Mouse (Mus musculus): ENCODE data around the gene Fan1. TPM values are rescaled to one million over a fixed set of nuclear protein-coding genes. Genes with fewer than 3 reads are reported as not detected.

Fan1 gene
- polyA plus RNA-seq, 1 experiment from 2014 or later: 7.6 TPM

GRCm38 (mm10) chr7:64360586-64360945, 13.3 kb downstream of the Fan1 start:
- H3K27ac ChIP-seq: no peak overlapping the region
- WGBS: 60% methylated on average over 3 of the region's 3 CpGs

GRCm38 (mm10) chr7:64359943-64360585, 13.8 kb downstream of the Fan1 start:
- Histone ChIP-seq H3K9me3 (no peaks in the 10 kb centered on the region), H3K36me3 (replicated peaks) (peaks cover 18% of the 10 kb centered on the region), H3K27ac (no peak overlapping the region), H3K9ac (no peak overlapping the region), H3K4me1 (no peaks in the 10 kb centered on the region), H3K4me2 (no peak overlapping the region), H3K4me3 (no peak overlapping the region), H3K27me3 (replicated peaks) (no peaks in the 10 kb centered on the region)
- no peak for ATAC-seq (replicated peaks)
- WGBS: 90% methylated on average over 20 of the region's 20 CpGs

More at GRCm38 (mm10) chr7:64360586-64360945, 13.3 kb downstream of the Fan1 start:
- Histone ChIP-seq H3K4me1 (no peaks in the 10 kb centered on the region), H3K9me3 (no peaks in the 10 kb centered on the region), H3K4me3 (no peak overlapping the region), H3K36me3 (replicated peaks) (peaks cover 18% of the 10 kb centered on the region), H3K9ac (no peak overlapping the region), H3K27me3 (replicated peaks) (no peaks in the 10 kb centered on the region), H3K4me2 (no peak overlapping the region)
- ATAC-seq (replicated peaks): peak; percentile 56; the same call in 1 of the 2 replicates

GRCm38 (mm10) chr7:64358666-64359065, 15.2 kb downstream of the Fan1 start:
- 87% methylated on average over 6 of the region's 6 CpGs for WGBS
- H3K9ac ChIP-seq: no peak overlapping the region
- no peak overlapping the region for H3K27ac ChIP-seq
- no peak overlapping the region for H3K4me3 ChIP-seq
- H3K4me1 ChIP-seq: no peaks in the 10 kb centered on the region
- H3K4me2 ChIP-seq: no peak overlapping the region
- H3K27me3 ChIP-seq (replicated peaks): no peaks in the 10 kb centered on the region
- no peaks in the 10 kb centered on the region for H3K9me3 ChIP-seq
- ATAC-seq (replicated peaks): no peak
- H3K36me3 ChIP-seq (replicated peaks): peaks cover 19% of the 10 kb centered on the region

GRCm38 (mm10) chr7:64357405-64357804, 16.5 kb downstream of the Fan1 start:
- peaks cover 18% of the 10 kb centered on the region; the same call in 1 of the 2 replicates for H3K36me3 ChIP-seq (replicated peaks)

GRCm38 (mm10) chr7:64356661-64357060, 17.2 kb downstream of the Fan1 start:
- Histone ChIP-seq H3K27me3 (replicated peaks) (no peaks in the 10 kb centered on the region), H3K9ac (no peak overlapping the region), H3K4me3 (no peak overlapping the region), H3K4me1 (no peaks in the 10 kb centered on the region), H3K27ac (no peak overlapping the region), H3K36me3 (replicated peaks) (peaks cover 13% of the 10 kb centered on the region; the same call in 1 of the 2 replicates), H3K9me3 (no peaks in the 10 kb centered on the region), H3K4me2 (no peak overlapping the region)
- WGBS: 92% methylated on average over 5 of the region's 5 CpGs
- no peak for ATAC-seq (replicated peaks)

More at GRCm38 (mm10) chr7:64357405-64357804, 16.5 kb downstream of the Fan1 start:
- H3K4me1 ChIP-seq: no peaks in the 10 kb centered on the region
- H3K4me3 ChIP-seq: no peak overlapping the region
- WGBS: 87% methylated on average over 9 of the region's 9 CpGs
- H3K9ac ChIP-seq: no peak overlapping the region
- H3K4me2 ChIP-seq: no peak overlapping the region
- H3K9me3 ChIP-seq: no peaks in the 10 kb centered on the region
- no peaks in the 10 kb centered on the region for H3K27me3 ChIP-seq (replicated peaks)
- no peak overlapping the region for H3K27ac ChIP-seq
- no peak for ATAC-seq (replicated peaks)

- H3K27ac ChIP-seq: no peak overlapping the region
- WGBS: 11% methylated on average over 14 of the region's 14 CpGs
- H3K4me2 ChIP-seq: no peak overlapping the region
- H3K36me3 ChIP-seq (replicated peaks): 0 out of 2 replicates have a peak, but pooled peaks cover 12% of the 10 kb centered on the region
- H3K4me1 ChIP-seq: peaks cover 7% of the 10 kb centered on the region; the same call in 1 of the 2 replicates
- no peak overlapping the region for H3K4me3 ChIP-seq
- no peaks in the 10 kb centered on the region for H3K9me3 ChIP-seq
- ATAC-seq (replicated peaks): no peak
- H3K27me3 ChIP-seq (replicated peaks): no peaks in the 10 kb centered on the region
- H3K9ac ChIP-seq: no peak overlapping the region
These were observed 19.7 kb downstream of the Fan1 start for GRCm38 (mm10) chr7:64354206-64354605.

GRCm38 (mm10) chr7:64351087-64351486, 22.8 kb downstream of the Fan1 start:
- Histone ChIP-seq H3K27ac (peak overlapping the region; percentile 71), H3K9me3 (no peaks in the 10 kb centered on the region), H3K27me3 (replicated peaks) (no peaks in the 10 kb centered on the region), H3K36me3 (replicated peaks) (0 out of 2 replicates have a peak, but pooled peaks cover 12% of the 10 kb centered on the region), H3K4me2 (no peak overlapping the region), H3K4me1 (peaks cover 7% of the 10 kb centered on the region; the same call in 1 of the 2 replicates), H3K9ac (no peak overlapping the region), H3K4me3 (no peak overlapping the region)
- WGBS: 56% methylated on average over 4 of the region's 4 CpGs
- ATAC-seq (replicated peaks): peak; percentile 81

GRCm38 (mm10) chr7:64349147-64349861, 24.6 kb downstream of the Fan1 start:
- H3K4me3 ChIP-seq: no peak overlapping the region
- no peaks in the 10 kb centered on the region for H3K9me3 ChIP-seq
- H3K4me1 ChIP-seq: peaks cover 7% of the 10 kb centered on the region; the same call in 1 of the 2 replicates
- H3K36me3 ChIP-seq (replicated peaks): 0 out of 2 replicates have a peak, but pooled peaks cover 12% of the 10 kb centered on the region
- no peak for ATAC-seq (replicated peaks)
- no peak overlapping the region for H3K27ac ChIP-seq
- WGBS: 80% methylated on average over 15 of the region's 15 CpGs
- H3K4me2 ChIP-seq: no peak overlapping the region
- no peak overlapping the region for H3K9ac ChIP-seq
- H3K27me3 ChIP-seq (replicated peaks): no peaks in the 10 kb centered on the region

GRCm38 (mm10) chr7:64347813-64348212, 26.1 kb downstream of the Fan1 start:
- Histone ChIP-seq H3K27me3 (replicated peaks) (no peaks in the 10 kb centered on the region), H3K36me3 (replicated peaks) (0 out of 2 replicates have a peak, but pooled peaks cover 7% of the 10 kb centered on the region), H3K4me1 (peaks cover 7% of the 10 kb centered on the region; the same call in 1 of the 2 replicates), H3K9ac (no peak overlapping the region), H3K4me2 (no peak overlapping the region), H3K9me3 (no peaks in the 10 kb centered on the region), H3K4me3 (no peak overlapping the region), H3K27ac (no peak overlapping the region)
- 94% methylated on average over 1 of the region's 1 CpGs for WGBS
- no peak for ATAC-seq (replicated peaks)

- Histone ChIP-seq H3K9me3 (no peaks in the 10 kb centered on the region), H3K4me3 (no peak overlapping the region), H3K36me3 (replicated peaks) (peaks cover 10% of the 10 kb centered on the region; the same call in 1 of the 2 replicates), H3K4me1 (no peaks in the 10 kb centered on the region), H3K27me3 (replicated peaks) (no peaks in the 10 kb centered on the region), H3K27ac (no peak overlapping the region), H3K4me2 (no peak overlapping the region), H3K9ac (no peak overlapping the region)
- ATAC-seq (replicated peaks): no peak
- 98% methylated on average over 1 of the region's 1 CpGs for WGBS
These were observed 41.2 kb downstream of the Fan1 start for GRCm38 (mm10) chr7:64332686-64333085.

GRCm38 (mm10) chr7:64331309-64331708, 42.6 kb downstream of the Fan1 start:
- 90% methylated on average over 3 of the region's 3 CpGs for WGBS
- ATAC-seq (replicated peaks): no peak

GRCm38 (mm10) chr7:64327486-64327885, 46.4 kb downstream of the Fan1 start:
- 92% methylated on average over 4 of the region's 4 CpGs for WGBS
- Histone ChIP-seq H3K27me3 (replicated peaks) (no peaks in the 10 kb centered on the region), H3K4me1 (no peaks in the 10 kb centered on the region), H3K36me3 (replicated peaks) (no peaks in the 10 kb centered on the region), H3K4me3 (no peak overlapping the region), H3K9me3 (no peaks in the 10 kb centered on the region), H3K27ac (no peak overlapping the region), H3K4me2 (no peak overlapping the region), H3K9ac (no peak overlapping the region)
- ATAC-seq (replicated peaks): no peak

More at GRCm38 (mm10) chr7:64331309-64331708, 42.6 kb downstream of the Fan1 start:
- no peaks in the 10 kb centered on the region for H3K9me3 ChIP-seq
- H3K4me2 ChIP-seq: no peak overlapping the region
- H3K27me3 ChIP-seq (replicated peaks): no peaks in the 10 kb centered on the region
- no peak overlapping the region for H3K4me3 ChIP-seq
- no peak overlapping the region for H3K9ac ChIP-seq
- 0 out of 2 replicates have a peak, but pooled peaks cover 3% of the 10 kb centered on the region for H3K36me3 ChIP-seq (replicated peaks)
- H3K4me1 ChIP-seq: no peaks in the 10 kb centered on the region
- no peak overlapping the region for H3K27ac ChIP-seq

Measured in midbrain, embryonic 15.5 days (tissue).